Mouse (Mus musculus): Measurements from ENCODE around the gene Noc2l.

Gene Noc2l

GRCm38 (mm10) chr4:156234701-156235213 is 1.1 kb upstream of the Noc2l start, which contains the start of gene Plekhn1:
Plekhn1 (minus strand) TSS chr4:156234857.
- H3K27me3 ChIP-seq (ENCODE audit: control insufficient read depth, insufficient read depth, low read length, poor library complexity, severe bottlenecking): no peaks in the 10 kb centered on the region
- peaks cover 12% of the 10 kb centered on the region for H3K36me3 ChIP-seq (ENCODE audit: control insufficient read depth, insufficient read depth, low read length, poor library complexity, severe bottlenecking)
- peak; percentile 66 for DNase-seq (ENCODE audit: low read depth, low spot score)

- no peaks in the 10 kb centered on the region for H3K27me3 ChIP-seq (ENCODE audit: control insufficient read depth, insufficient read depth, low read length, poor library complexity, severe bottlenecking)
- peak; percentile 31 for DNase-seq (ENCODE audit: low read depth, low spot score)
- H3K36me3 ChIP-seq (ENCODE audit: control insufficient read depth, insufficient read depth, low read length, poor library complexity, severe bottlenecking): peaks cover 14% of the 10 kb centered on the region
Observed at GRCm38 (mm10) chr4:156235360-156235770, 445 bp upstream of the Noc2l start.

GRCm38 (mm10) chr4:156236651-156237447 is 1.0 kb downstream of the Noc2l start:
- H3K27me3 ChIP-seq (ENCODE audit: control insufficient read depth, insufficient read depth, low read length, poor library complexity, severe bottlenecking): no peaks in the 10 kb centered on the region
- peaks cover 14% of the 10 kb centered on the region for H3K36me3 ChIP-seq (ENCODE audit: control insufficient read depth, insufficient read depth, low read length, poor library complexity, severe bottlenecking)
- peak; percentile 72 for DNase-seq (ENCODE audit: low read depth, low spot score)

GRCm38 (mm10) chr4:156249567-156249966 is 13.8 kb downstream of the Noc2l start:
- Histone ChIP-seq H3K27me3 (ENCODE audit: control insufficient read depth, insufficient read depth, low read length, poor library complexity, severe bottlenecking) (no peaks in the 10 kb centered on the region), H3K36me3 (ENCODE audit: control insufficient read depth, insufficient read depth, low read length, poor library complexity, severe bottlenecking) (peaks cover 7% of the 10 kb centered on the region)
- DNase-seq (ENCODE audit: low read depth, low spot score): no peak

GRCm38 (mm10) chr4:156251081-156251480 is 15.3 kb downstream of the Noc2l start:
- no peak for DNase-seq (ENCODE audit: low read depth, low spot score)
- Histone ChIP-seq H3K36me3 (ENCODE audit: control insufficient read depth, insufficient read depth, low read length, poor library complexity, severe bottlenecking) (peaks cover 7% of the 10 kb centered on the region), H3K27me3 (ENCODE audit: control insufficient read depth, insufficient read depth, low read length, poor library complexity, severe bottlenecking) (no peaks in the 10 kb centered on the region)

GRCm38 (mm10) chr4:156252140-156252539 is 16.3 kb downstream of the Noc2l start:
- DNase-seq (ENCODE audit: low read depth, low spot score): no peak
- Histone ChIP-seq H3K36me3 (ENCODE audit: control insufficient read depth, insufficient read depth, low read length, poor library complexity, severe bottlenecking) (peaks cover 5% of the 10 kb centered on the region; the same call in 1 of the 2 replicates), H3K27me3 (ENCODE audit: control insufficient read depth, insufficient read depth, low read length, poor library complexity, severe bottlenecking) (no peaks in the 10 kb centered on the region)

- no peak for DNase-seq (ENCODE audit: low read depth, low spot score)
- peaks cover 4% of the 10 kb centered on the region; the same call in 1 of the 2 replicates for H3K36me3 ChIP-seq (ENCODE audit: control insufficient read depth, insufficient read depth, low read length, poor library complexity, severe bottlenecking)
- H3K27me3 ChIP-seq (ENCODE audit: control insufficient read depth, insufficient read depth, low read length, poor library complexity, severe bottlenecking): no peaks in the 10 kb centered on the region
Observed at GRCm38 (mm10) chr4:156252619-156253018, 16.8 kb downstream of the Noc2l start.

GRCm38 (mm10) chr4:156253043-156253442 is 17.2 kb downstream of the Noc2l start:
- Histone ChIP-seq H3K36me3 (ENCODE audit: control insufficient read depth, insufficient read depth, low read length, poor library complexity, severe bottlenecking) (peaks cover 2% of the 10 kb centered on the region; the same call in 1 of the 2 replicates), H3K27me3 (ENCODE audit: control insufficient read depth, insufficient read depth, low read length, poor library complexity, severe bottlenecking) (no peaks in the 10 kb centered on the region)
- no peak for DNase-seq (ENCODE audit: low read depth, low spot score)

- Histone ChIP-seq H3K27me3 (ENCODE audit: control insufficient read depth, insufficient read depth, low read length, poor library complexity, severe bottlenecking) (no peaks in the 10 kb centered on the region), H3K36me3 (ENCODE audit: control insufficient read depth, insufficient read depth, low read length, poor library complexity, severe bottlenecking) (no peaks in the 10 kb centered on the region)
- DNase-seq (ENCODE audit: low read depth, low spot score): peak; percentile 48
Observed at GRCm38 (mm10) chr4:156254361-156255077, 18.7 kb downstream of the Noc2l start.

GRCm38 (mm10) chr4:156255078-156255839 is 19.4 kb downstream of the Noc2l start, which contains the start of gene Samd11:
Samd11 (minus strand) TSS chr4:156255657.
- Histone ChIP-seq H3K27me3 (ENCODE audit: control insufficient read depth, insufficient read depth, low read length, poor library complexity, severe bottlenecking) (no peaks in the 10 kb centered on the region), H3K36me3 (ENCODE audit: control insufficient read depth, insufficient read depth, low read length, poor library complexity, severe bottlenecking) (no peaks in the 10 kb centered on the region)
- DNase-seq (ENCODE audit: low read depth, low spot score): peak; percentile 50
